Mouse (Mus musculus): ENCODE results near the gene 1700001C02Rik.

- TF ChIP-seq POLR2A (IDR thresholded peaks at IDR 0.05; ENCODE audit: insufficient read length, low read depth) (no peak), E2F4 (IDR thresholded peaks at IDR 0.05; ENCODE audit: insufficient read depth) (no peak), USF1 (IDR thresholded peaks at IDR 0.05; ENCODE audit: low read depth) (no peak), MAX (IDR thresholded peaks at IDR 0.05; ENCODE audit: low read depth) (no peak), REST (IDR thresholded peaks at IDR 0.05; ENCODE audit: insufficient read depth, insufficient read length) (no peak), MYOG (IDR thresholded peaks at IDR 0.05; ENCODE audit: control insufficient read depth in 1 of 3, insufficient read depth in 1 of 3, insufficient read length in 2 of 3, low read depth in 2 of 3) (no peak), TCF12 (IDR thresholded peaks at IDR 0.05; ENCODE audit: insufficient read depth, poor library complexity, severe bottlenecking) (no peak), POLR2AphosphoS2 (IDR thresholded peaks at IDR 0.05; ENCODE audit: insufficient read length, low read depth) (no peak), TCF3 (IDR thresholded peaks at IDR 0.05; ENCODE audit: insufficient read length, low read depth) (no peak), CEBPB (IDR thresholded peaks at IDR 0.05; ENCODE audit: insufficient read depth, poor library complexity, severe bottlenecking) (no peak), SRF (IDR thresholded peaks at IDR 0.05; ENCODE audit: control insufficient read depth, insufficient read length, low read depth) (no peak)
Observed at GRCm38 (mm10) chr5:30466315-30466714, 468 bp downstream of the 1700001C02Rik start.
